Mouse (Mus musculus) megakaryocyte progenitor cell, adult 5-6 weeks (primary cell): ENCODE measurements around the gene Klk13. TPM values are rescaled to one million over a fixed set of nuclear protein-coding genes. Genes with fewer than 3 reads are reported as not detected.

Experiments used
- ATAC-seq: replicated peaks from 2 replicates; pipeline ENCODE4 v1.8.0; 2016; ENCODE audit warnings: mild to moderate bottlenecking, moderate TSS enrichment, inconsistent platforms; ENCODE audit not compliant: poor library complexity
- total RNA-seq, 2 experiments: library from RNA; stranded (forward) in 1 of 2; stranded (reverse) in 1 of 2; fragments of 157-497, 149-512 nt in 1 of 2; fragments of 200-1000 nt in 1 of 2; gene quantifications; 2 replicates each; pipeline versions ENCODE4 v1.2.3 to v1.2.4; 2015 to 2017

Gene Klk13
- total RNA-seq, 2 experiments from 2014 or later, result not detected

DNA sequence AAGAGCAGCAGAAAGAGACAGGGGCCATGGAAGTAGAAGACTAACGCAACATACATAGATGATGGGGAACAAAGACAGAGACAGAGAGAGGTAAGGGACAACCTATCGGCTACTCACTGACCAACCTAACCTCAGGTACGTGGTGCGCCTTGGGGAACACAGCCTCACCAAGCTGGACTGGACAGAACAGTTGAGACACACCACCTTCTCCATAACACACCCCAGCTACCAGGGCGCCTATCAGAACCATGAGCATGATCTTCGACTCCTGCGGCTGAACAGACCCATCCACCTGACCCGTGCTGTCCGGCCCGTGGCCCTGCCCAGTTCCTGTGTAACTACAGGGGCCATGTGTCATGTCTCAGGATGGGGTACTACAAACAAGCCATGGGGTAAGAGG lies 58.3 kb downstream of the Klk13 start:
- no peak for ATAC-seq

DNA sequence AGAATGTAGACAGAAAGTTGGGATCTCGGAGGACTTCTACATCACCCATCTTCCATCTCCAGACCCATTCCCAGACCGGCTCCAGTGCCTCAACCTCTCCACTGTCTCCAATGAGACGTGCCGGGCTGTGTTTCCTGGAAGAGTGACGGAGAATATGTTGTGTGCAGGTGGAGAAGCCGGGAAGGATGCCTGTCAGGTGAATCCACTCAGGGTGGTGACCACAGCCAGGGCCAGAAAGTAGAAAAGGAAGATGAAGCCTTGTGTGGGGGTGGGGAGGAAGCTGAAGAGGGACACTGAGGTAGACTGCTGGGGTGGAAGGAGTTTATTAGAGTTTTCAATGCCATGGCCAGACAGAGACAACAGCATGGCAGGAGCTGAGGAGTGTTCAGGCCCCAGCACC lies 59.5 kb downstream of the Klk13 start:
- ATAC-seq, result no peak

DNA sequence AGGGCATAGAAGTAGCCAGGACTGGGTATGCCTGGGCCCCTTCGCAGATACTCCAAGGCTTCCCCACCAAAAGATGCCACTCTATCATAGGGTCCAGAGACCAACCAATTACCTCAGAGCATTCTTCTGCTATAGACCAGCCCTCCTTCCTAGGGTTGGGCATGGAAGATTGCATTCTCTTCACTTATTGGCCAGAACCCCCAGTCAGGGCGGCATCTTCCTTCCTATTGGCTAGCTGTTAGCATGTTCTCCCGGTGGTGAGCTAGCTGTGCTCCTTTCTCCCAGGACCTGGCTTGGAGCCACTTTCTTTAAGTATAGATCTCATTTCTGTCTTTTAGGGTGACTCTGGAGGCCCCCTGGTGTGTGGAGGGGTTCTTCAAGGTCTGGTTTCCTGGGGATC lies 60.5 kb downstream of the Klk13 start:
- no peak for ATAC-seq

DNA sequence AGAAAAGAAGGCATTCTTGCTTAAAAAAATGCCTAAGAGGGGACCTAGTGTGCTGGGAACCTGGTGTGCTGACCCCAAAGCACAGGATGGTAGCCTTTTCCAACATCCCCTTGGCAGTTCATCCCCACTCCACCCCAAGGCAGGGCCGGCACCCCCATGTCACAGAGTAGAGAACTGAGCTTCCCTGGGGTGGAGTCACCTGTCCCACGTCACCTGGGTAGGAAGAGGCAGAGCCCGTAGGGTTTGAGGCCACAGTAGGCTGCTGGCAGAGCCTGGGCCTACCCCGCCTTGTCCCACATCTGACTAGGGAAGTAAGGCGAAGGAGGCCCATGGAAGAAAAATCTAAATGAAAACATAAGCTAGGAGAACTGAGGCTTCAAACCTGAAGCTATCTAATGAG lies 62.0 kb downstream of the Klk13 start, which contains the start of gene Klk11:
Gene Klk11 (plus strand): TSS at position 241 of the 400 bp plus-strand sequence.
- no peak for ATAC-seq

DNA sequence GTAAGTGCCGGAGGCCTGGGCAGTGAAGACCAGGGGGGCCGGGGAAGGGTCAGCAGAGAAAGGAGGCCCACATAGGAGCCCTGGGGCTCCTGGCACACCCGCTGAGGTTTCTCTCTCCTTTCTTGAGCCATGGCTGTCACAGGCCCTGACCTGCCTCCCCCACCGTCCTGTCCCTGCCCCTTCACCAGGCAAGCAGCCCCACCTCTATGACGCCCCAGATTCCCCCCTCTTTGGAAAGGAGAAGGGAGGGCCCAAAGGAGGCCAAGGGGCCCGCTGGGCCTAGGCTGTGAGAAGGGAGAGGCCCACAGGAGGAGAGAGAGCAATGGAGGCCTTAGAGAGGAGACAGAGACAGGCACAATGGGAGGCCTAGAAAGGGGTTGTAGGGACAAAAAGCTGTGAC lies 62.4 kb downstream of the Klk13 start:
- no peak for ATAC-seq

DNA sequence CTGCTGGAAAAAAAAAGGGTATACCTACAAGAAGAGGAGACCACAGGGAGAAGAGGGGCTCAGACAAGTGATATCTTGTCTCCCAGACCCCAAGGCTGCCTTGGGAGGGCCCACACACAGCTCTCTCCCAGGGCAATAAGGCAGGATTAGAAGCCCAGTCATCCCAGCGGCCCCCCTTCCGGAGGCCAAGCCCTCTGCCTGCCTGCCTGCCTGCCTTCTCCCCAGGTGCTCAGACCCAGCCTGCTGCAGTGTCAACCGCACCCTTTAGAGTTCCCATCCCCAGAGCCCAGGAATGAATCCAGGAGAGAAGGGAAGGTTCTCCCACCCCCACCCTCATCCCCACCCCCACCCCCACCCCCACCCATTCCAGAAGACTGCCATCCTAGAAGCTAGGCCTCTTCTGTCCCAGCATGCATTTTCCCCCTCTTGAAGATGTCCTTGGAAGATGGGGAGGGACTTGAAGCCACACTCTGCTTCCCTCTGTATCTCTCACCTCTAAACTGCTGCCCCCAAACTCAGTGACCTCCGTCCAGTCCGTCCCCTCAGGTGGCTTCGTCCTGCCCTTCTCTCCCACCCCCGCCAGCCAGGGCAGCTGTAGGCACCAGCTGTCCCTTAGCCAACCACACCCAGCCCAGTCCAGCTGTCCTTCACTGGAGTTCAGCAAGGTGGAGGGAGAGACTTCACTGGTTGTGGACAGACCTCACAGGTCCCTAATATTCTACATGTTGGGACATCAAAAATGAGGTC lies 63.1 kb downstream of the Klk13 start:
- no peak for ATAC-seq

DNA sequence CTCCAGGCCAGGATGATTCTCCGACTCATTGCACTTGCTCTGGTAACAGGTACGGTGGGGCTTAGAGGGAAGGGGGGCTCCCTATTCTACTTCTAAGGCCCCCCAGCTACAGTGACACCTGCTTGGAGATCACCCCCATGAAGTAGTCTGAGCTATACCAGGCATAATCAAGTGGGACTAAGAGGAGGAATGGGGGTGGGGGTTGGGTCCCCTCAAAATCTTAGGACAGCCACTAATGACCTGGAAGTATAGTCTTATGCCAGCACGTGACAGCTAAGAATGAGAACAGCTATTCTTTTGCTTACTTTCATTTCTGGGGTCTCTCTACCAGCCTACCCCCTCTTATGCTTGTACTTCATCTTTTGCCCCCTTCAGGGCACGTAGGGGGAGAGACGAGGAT lies 64.1 kb downstream of the Klk13 start:
- ATAC-seq, result no peak

Other genes with a start within 250 kb of the Klk13 start
- gene Vsig10l, start 249.4 kb upstream of the Klk13 start, total RNA-seq (2015), result 6.4 and 6.5 TPM in 2 replicates
- gene Vsig10l, start 249.4 kb upstream of the Klk13 start, total RNA-seq (2017), result 4.6 and 6.1 TPM in 2 replicates
- gene Iglon5, start 222.5 kb upstream of the Klk13 start, total RNA-seq (2015), result not detected in 2 replicates
- not detected in 2 replicates for gene Iglon5, start 222.5 kb upstream of the Klk13 start, total RNA-seq (2017)
- gene 4931406B18Rik, start 206.6 kb upstream of the Klk13 start, total RNA-seq (2015), result not detected in 2 replicates
- not detected in 2 replicates for gene 4931406B18Rik, start 206.6 kb upstream of the Klk13 start, total RNA-seq (2017)
- gene Cd33, start 168.1 kb upstream of the Klk13 start, total RNA-seq (2015), result 6.5 and 9.1 TPM in 2 replicates
- gene Cd33, start 168.1 kb upstream of the Klk13 start, total RNA-seq (2017), result 4.2 and 4.9 TPM in 2 replicates
- 0.54 and 1.1 TPM in 2 replicates for gene Zfp658, start 150.3 kb upstream of the Klk13 start, total RNA-seq (2015)
- gene Zfp658, start 150.3 kb upstream of the Klk13 start, total RNA-seq (2017), result 1.0 and 2.1 TPM in 2 replicates
- 11.6 and 12.4 TPM in 2 replicates for gene Zfp719, start 133.0 kb upstream of the Klk13 start, total RNA-seq (2015)
- gene Zfp719, start 133.0 kb upstream of the Klk13 start, total RNA-seq (2017), result 6.8 and 7.3 TPM in 2 replicates
- gene Zfp819, start 105.4 kb upstream of the Klk13 start, total RNA-seq (2015), result 0.96 and 1.8 TPM in 2 replicates
- gene Zfp819, start 105.4 kb upstream of the Klk13 start, total RNA-seq (2017), result 0.91 and 2.2 TPM in 2 replicates
- gene Ceacam18, start 77.9 kb upstream of the Klk13 start, total RNA-seq (2015), result not detected in 2 replicates
- gene Ceacam18, start 77.9 kb upstream of the Klk13 start, total RNA-seq (2017), result not detected in 2 replicates
- gene Siglece, start 52.4 kb upstream of the Klk13 start, total RNA-seq (2015), result 7.2 and 13.1 TPM in 2 replicates
- gene Siglece, start 52.4 kb upstream of the Klk13 start, total RNA-seq (2017), result 7.2 and 8.9 TPM in 2 replicates
- 7.1 and 7.5 TPM in 2 replicates for gene Ctu1, start 40.6 kb upstream of the Klk13 start, total RNA-seq (2015)
- gene Ctu1, start 40.6 kb upstream of the Klk13 start, total RNA-seq (2017), result 5.4 and 6.1 TPM in 2 replicates
- gene Klk14, start 22.1 kb upstream of the Klk13 start, total RNA-seq (2015), result not detected in 2 replicates
- gene Klk14, start 22.1 kb upstream of the Klk13 start, total RNA-seq (2017), result not detected in 2 replicates
- gene Klk12, start 56.3 kb downstream of the Klk13 start, total RNA-seq (2015), result not detected in 2 replicates
- gene Klk12, start 56.3 kb downstream of the Klk13 start, total RNA-seq (2017), result not detected in 2 replicates
- not detected in 2 replicates for gene Klk11, start 62.0 kb downstream of the Klk13 start, total RNA-seq (2015)
- gene Klk11, start 62.0 kb downstream of the Klk13 start, total RNA-seq (2017), result not detected in 2 replicates
- not detected in 2 replicates for gene Klk10, start 68.5 kb downstream of the Klk13 start, total RNA-seq (2015)
- not detected in 2 replicates for gene Klk10, start 68.5 kb downstream of the Klk13 start, total RNA-seq (2017)
- gene Klk9, start 79.3 kb downstream of the Klk13 start, total RNA-seq (2015), result not detected in 2 replicates
- not detected in 2 replicates for gene Klk9, start 79.3 kb downstream of the Klk13 start, total RNA-seq (2017)
- 20.1 and 26.6 TPM in 2 replicates for gene Klk8, start 85.0 kb downstream of the Klk13 start, total RNA-seq (2015)
- gene Klk8, start 85.0 kb downstream of the Klk13 start, total RNA-seq (2017), result 12.5 and 13.3 TPM in 2 replicates
- gene Klk7, start 98.7 kb downstream of the Klk13 start, total RNA-seq (2015), result not detected in 2 replicates
- gene Klk7, start 98.7 kb downstream of the Klk13 start, total RNA-seq (2017), result not detected in 2 replicates
- not detected in 2 replicates for gene Klk6, start 111.9 kb downstream of the Klk13 start, total RNA-seq (2015)
- gene Klk6, start 111.9 kb downstream of the Klk13 start, total RNA-seq (2017), result not detected in 2 replicates
- gene Klk5, start 129.4 kb downstream of the Klk13 start, total RNA-seq (2015), result not detected in 2 replicates
- gene Klk5, start 129.4 kb downstream of the Klk13 start, total RNA-seq (2017), result not detected in 2 replicates
- not detected in 2 replicates for gene Klk4, start 168.6 kb downstream of the Klk13 start, total RNA-seq (2015)
- not detected in 2 replicates for gene Klk4, start 168.6 kb downstream of the Klk13 start, total RNA-seq (2017)
- gene Klk15, start 221.2 kb downstream of the Klk13 start, total RNA-seq (2015), result not detected in 2 replicates
- not detected in 2 replicates for gene Klk15, start 221.2 kb downstream of the Klk13 start, total RNA-seq (2017)
- not detected in 2 replicates for gene Klk1b8, start 238.1 kb downstream of the Klk13 start, total RNA-seq (2015)
- not detected in 2 replicates for gene Klk1b8, start 238.1 kb downstream of the Klk13 start, total RNA-seq (2017)